8 mouse cellular contexts compared by ENCODE assay signal in the genomic region with DNA sequence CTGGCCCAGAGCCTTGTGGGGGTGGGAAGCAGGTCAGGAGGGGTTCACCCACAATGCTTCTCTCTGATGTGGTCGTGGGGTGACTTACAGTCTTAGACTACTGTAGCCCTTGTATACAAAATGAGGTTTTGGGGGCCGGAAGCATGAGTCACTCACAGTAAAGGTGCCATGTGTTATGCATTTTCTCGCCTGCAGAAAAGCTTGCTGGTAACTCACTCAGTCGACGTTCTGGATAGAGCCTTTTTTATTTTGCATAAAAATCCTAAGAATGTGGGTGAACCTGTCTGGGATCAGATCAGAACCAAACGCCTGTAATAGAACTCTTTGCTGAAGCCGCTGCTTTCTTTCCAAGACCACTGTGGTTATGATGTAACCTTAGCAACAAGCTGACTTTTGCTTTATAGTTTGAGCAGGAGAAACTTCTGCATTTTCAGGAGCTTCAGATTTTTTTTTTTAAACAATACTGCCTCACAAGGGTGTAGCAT. TPM values are rescaled to one million over a fixed set of nuclear protein-coding genes. Genes with fewer than 3 reads are reported as not detected.
DNase-seq lines count a peak whose midpoint lies in the region; ATAC-seq and TF ChIP-seq lines count a peak whose summit lies in the region.

No protein-coding gene starts in this region.

- peak overlapping the region; percentile 20; the same call in 1 of the 2 replicates for H3K9ac ChIP-seq in MEL (ENCODE audit: control insufficient read depth, low read depth, low read length, poor library complexity, severe bottlenecking)
- H3K9ac ChIP-seq in stomach, embryonic 15.5 days, result no peak overlapping the region
- H3K9ac ChIP-seq in intestine, embryonic 16.5 days (ENCODE audit: low read depth, low read length), result no peak overlapping the region

- WGBS in stomach, embryonic 15.5 days, result 23% methylated on average over 7 of the region's 7 CpGs
- 27% methylated on average over 7 of the region's 7 CpGs for WGBS in intestine, embryonic 16.5 days

- no peak overlapping the region for H3K27ac ChIP-seq in left cerebral cortex, adult 2 months
- peak overlapping the region; percentile 48 for H3K27ac ChIP-seq in MEL (ENCODE audit: control insufficient read depth, low read depth, low read length)
- H3K27ac ChIP-seq in stomach, embryonic 15.5 days, result 0 out of 2 replicates have a peak overlapping the region, but pooled peaks have one; percentile 22
- no peak overlapping the region for H3K27ac ChIP-seq in intestine, embryonic 16.5 days (ENCODE audit: low read length)
- no peak overlapping the region for H3K27ac ChIP-seq in layer of hippocampus, adult 2 months

- TF ChIP-seq POLR2A in MEL (IDR thresholded peaks at IDR 0.05; ENCODE audit: control insufficient read depth in 1 of 2, insufficient read depth in 1 of 2, low read depth in 1 of 2, low read length in 2 of 2, poor library complexity in 1 of 2), result no peak

- H3K4me1 ChIP-seq in MEL (ENCODE audit: control insufficient read depth in 1 of 2, insufficient read depth in 2 of 2, low read length in 2 of 2), result peaks cover 15 to 40% of the 10 kb centered on the region in 2 experiments
- peaks cover 12% of the 10 kb centered on the region; the same call in 1 of the 2 replicates for H3K4me1 ChIP-seq in stomach, embryonic 15.5 days
- peaks cover 27% of the 10 kb centered on the region for H3K4me1 ChIP-seq in intestine, embryonic 16.5 days (ENCODE audit: control insufficient read depth, insufficient read depth, low read length)

- peak; percentile 15 to 44 for DNase-seq in left cerebral cortex, adult 2 months (ENCODE audit: extremely low spot score in 1 of 2, low spot score in 2 of 2)
- DNase-seq in left cerebral cortex, postnatal 4 days, result no peak
- peak; percentile 81 for DNase-seq in MEL (ENCODE audit: low read depth, low spot score)
- DNase-seq in induced T-regulatory cell, adult 2 months (ENCODE audit: low read depth), result peak; percentile 86
- DNase-seq in adrenal gland, postnatal 36 days, result no peak
- no peak for DNase-seq in layer of hippocampus, adult 2 months (ENCODE audit: low spot score in 2 of 2)

- H3K4me3 ChIP-seq in left cerebral cortex, adult 2 months, result no peak overlapping the region
- H3K4me3 ChIP-seq in MEL (ENCODE audit: control insufficient read depth in 1 of 2, insufficient read depth in 1 of 2, low read depth in 2 of 2, low read length in 2 of 2), result no peak overlapping the region
- H3K4me3 ChIP-seq in stomach, embryonic 15.5 days (replicated peaks), result no peak overlapping the region
- no peak overlapping the region for H3K4me3 ChIP-seq in intestine, embryonic 16.5 days (ENCODE audit: low read length)
- no peak overlapping the region for H3K4me3 ChIP-seq in layer of hippocampus, adult 2 months

- peaks cover 0 to 21% of the 10 kb centered on the region in 2 experiments; a peak in 2 of 4 replicates for H3K36me3 ChIP-seq in MEL (ENCODE audit: control insufficient read depth in 1 of 2, insufficient read depth in 2 of 2, low read length in 2 of 2)
- 0 out of 2 replicates have a peak, but pooled peaks cover 3% of the 10 kb centered on the region for H3K36me3 ChIP-seq in stomach, embryonic 15.5 days
- H3K36me3 ChIP-seq in intestine, embryonic 16.5 days (ENCODE audit: control insufficient read depth, insufficient read depth, low read length), result no peaks in the 10 kb centered on the region

- ATAC-seq in stomach, embryonic 15.5 days (ENCODE audit: insufficient read depth, low FRiP score, low read depth), result no peak
- ATAC-seq in intestine, embryonic 16.5 days, result no peak

- no peaks in the 10 kb centered on the region for H3K9me3 ChIP-seq in MEL (replicated peaks; ENCODE audit: insufficient read depth, low read length)
- H3K9me3 ChIP-seq in stomach, embryonic 15.5 days, result no peaks in the 10 kb centered on the region
- H3K9me3 ChIP-seq in intestine, embryonic 16.5 days (ENCODE audit: control insufficient read depth, low read length), result no peaks in the 10 kb centered on the region

- H3K79me2 ChIP-seq in MEL (ENCODE audit: control insufficient read depth, insufficient read depth, low read length, poor library complexity), result no peaks in the 10 kb centered on the region

- TF ChIP-seq CTCF in left cerebral cortex, adult 2 months (IDR thresholded peaks at IDR 0.05), result no peak
- TF ChIP-seq CTCF in MEL (IDR thresholded peaks at IDR 0.05 in 2 of 3, conservative IDR thresholded peaks at IDR 0.05 in 1 of 3; ENCODE audit: control insufficient read depth in 1 of 3, insufficient read depth in 1 of 3, low read depth in 2 of 3, low read length in 3 of 3, poor library complexity in 1 of 3, severe bottlenecking in 1 of 3), result no peak
- TF ChIP-seq CTCF in layer of hippocampus, adult 2 months (conservative IDR thresholded peaks at IDR 0.05), result no peak

- no peak for TF ChIP-seq EP300 in MEL (IDR thresholded peaks at IDR 0.05; ENCODE audit: low read depth in 1 of 2, low read length in 2 of 2)

- TF ChIP-seq RAD21 in MEL (IDR thresholded peaks at IDR 0.05; ENCODE audit: low read depth, low read length), result no peak; the same call in 1 of the 2 replicates

- no peaks in the 10 kb centered on the region for H3K27me3 ChIP-seq in MEL (ENCODE audit: control insufficient read depth in 1 of 2, insufficient read depth in 2 of 2, low read length in 2 of 2)
- H3K27me3 ChIP-seq in stomach, embryonic 15.5 days (replicated peaks), result no peaks in the 10 kb centered on the region
- H3K27me3 ChIP-seq in intestine, embryonic 16.5 days (replicated peaks; ENCODE audit: control insufficient read depth, insufficient read depth, low read length), result no peaks in the 10 kb centered on the region

- intact Hi-C loops in left cerebral cortex, adult 2 months (cut with DNase I), result no loop called here
- intact Hi-C loops in left cerebral cortex, postnatal 4 days (cut with DNase I), result no loop called here

- H3K4me2 ChIP-seq in stomach, embryonic 15.5 days, result no peak overlapping the region
- no peak overlapping the region for H3K4me2 ChIP-seq in intestine, embryonic 16.5 days (ENCODE audit: low read depth, low read length)

TF ChIP-seq in MEL, 35 proteins besides CTCF, POLR2A, EP300 and RAD21:
- TF ChIP-seq USF2 (IDR thresholded peaks at IDR 0.05; ENCODE audit: borderline replicate concordance in 1 of 2, insufficient read depth in 1 of 2, low read depth in 1 of 2, low read length in 2 of 2) (no peak), JUND (IDR thresholded peaks at IDR 0.05; ENCODE audit: low read depth, low read length) (peak; percentile 79; the same call in 1 of the 2 replicates), TCF12 (IDR thresholded peaks at IDR 0.05; ENCODE audit: low read depth, low read length) (no peak), SIN3A (IDR thresholded peaks at IDR 0.05; ENCODE audit: low read length) (0 out of 2 replicates have a peak, but pooled peaks have one; percentile 51), BHLHE40 (IDR thresholded peaks at IDR 0.05; ENCODE audit: borderline replicate concordance, low read depth, low read length) (no peak), MAFK (IDR thresholded peaks at IDR 0.05; ENCODE audit: borderline replicate concordance, low read depth, low read length) (no peak), MAX (IDR thresholded peaks at IDR 0.05; ENCODE audit: low read length) (peak; percentile 84), USF1 (IDR thresholded peaks at IDR 0.05; ENCODE audit: low read depth, low read length) (no peak), E2F4 (IDR thresholded peaks at IDR 0.05; ENCODE audit: borderline replicate concordance, low read depth, low read length) (no peak), ZNF384 (IDR thresholded peaks at IDR 0.05; ENCODE audit: low read depth, low read length) (peak; percentile 90), POLR2AphosphoS2 (IDR thresholded peaks at IDR 0.05; ENCODE audit: low read length) (no peak), ELF1 (IDR thresholded peaks at IDR 0.05; ENCODE audit: low read depth, low read length) (no peak), SMC3 (IDR thresholded peaks at IDR 0.05; ENCODE audit: low read depth, low read length) (no peak), MYC (IDR thresholded peaks at IDR 0.05; ENCODE audit: low read depth, low read length) (no peak), HCFC1 (IDR thresholded peaks at IDR 0.05; ENCODE audit: low read depth, low read length) (no peak), ZKSCAN1 (IDR thresholded peaks at IDR 0.05; ENCODE audit: low read depth, low read length) (no peak), MYB (IDR thresholded peaks at IDR 0.05; ENCODE audit: low read depth, low read length) (no peak), MXI1 (IDR thresholded peaks at IDR 0.05; ENCODE audit: low read depth, low read length) (no peak), ETS1 (IDR thresholded peaks at IDR 0.05; ENCODE audit: low read depth, low read length) (peak; percentile 63)

RNA-seq across cellular contexts. Expression of a gene that starts 5.2 kb away (rescaled TPM):
- total RNA-seq in left cerebral cortex, adult 2 months (2021), result 10 to 100 TPM; 14.6 to 18.6 TPM
- total RNA-seq in left cerebral cortex, postnatal 4 days (2021), result 1 to 10 TPM; 6.5 to 6.8 TPM
- total RNA-seq in MEL (2012; rRNA removed), result 2.7 TPM in 2 replicates
- polyA plus RNA-seq in MEL (2012; ENCODE audit: insufficient read depth in 1 of 2, insufficient read length in 2 of 2, low read depth in 1 of 2, low replicate concordance in 2 of 2, missing spikeins in 1 of 2), result 1 to 10 TPM in 1 of 2 experiments, not detected in 1; 2.9 TPM
- 30.7 and 37.0 TPM in 2 replicates for polyA plus RNA-seq in stomach, embryonic 15.5 days (2015; fragmentation: Nextera tagmentation; extraction: Ambion mirVana)
- polyA plus RNA-seq in intestine, embryonic 16.5 days (2015; fragmentation: Nextera tagmentation; extraction: Ambion mirVana), result 40.3 and 44.9 TPM in 2 replicates
- 10 to 100 TPM; 36.4 to 37.6 TPM for total RNA-seq in adrenal gland, postnatal 36 days (2021)
- 10 to 100 TPM; 10.3 to 10.7 TPM for total RNA-seq in layer of hippocampus, adult 2 months (2021)

RNA-seq across cellular contexts. Expression of a gene that starts 33.6 kb away (rescaled TPM):
- total RNA-seq in left cerebral cortex, adult 2 months (2021), result 1 to 10 TPM; 6.7 to 6.8 TPM
- 1 to 10 TPM; 7.2 to 7.6 TPM for total RNA-seq in left cerebral cortex, postnatal 4 days (2021)
- total RNA-seq in MEL (2012; rRNA removed), result 3.6 and 4.7 TPM in 2 replicates
- polyA plus RNA-seq in MEL (2012; ENCODE audit: insufficient read depth in 1 of 2, insufficient read length in 2 of 2, low read depth in 1 of 2, low replicate concordance in 2 of 2, missing spikeins in 1 of 2), result 1 to 10 TPM in 1 of 2 experiments, not detected in 1; 5.6 TPM
- polyA plus RNA-seq in stomach, embryonic 15.5 days (2015; fragmentation: Nextera tagmentation; extraction: Ambion mirVana), result 8.1 and 8.4 TPM in 2 replicates
- 6.8 and 7.2 TPM in 2 replicates for polyA plus RNA-seq in intestine, embryonic 16.5 days (2015; fragmentation: Nextera tagmentation; extraction: Ambion mirVana)
- 10 to 100 TPM in 1 of 2 experiments, 1 to 10 TPM in 1; 6.8 to 11.9 TPM for total RNA-seq in adrenal gland, postnatal 36 days (2021)
- total RNA-seq in layer of hippocampus, adult 2 months (2021), result 1 to 10 TPM; 7.1 to 8.1 TPM

Comparison
In these comparisons a context has a peak if more than half of its experiments do, and no peak if none do; other contexts are left out.
1. DNase-seq: peak in left cerebral cortex, adult 2 months (2 of 2), MEL (single experiment) and induced T-regulatory cell, adult 2 months (single experiment); none in left cerebral cortex, postnatal 4 days (single experiment), adrenal gland, postnatal 36 days (0 of 2) and layer of hippocampus, adult 2 months (0 of 2).
2. H3K27ac ChIP-seq: peak in MEL (single experiment) and stomach, embryonic 15.5 days (single experiment); none in left cerebral cortex, adult 2 months (single experiment), intestine, embryonic 16.5 days (single experiment) and layer of hippocampus, adult 2 months (single experiment).